Mouse (Mus musculus): ENCODE measurements at regions not wholly inside any gene's neighbourhood (a gene's known extent, or its start where the extent isn't known, plus 50 kb on each side); places are given as distances from the start of the nearest gene placed in this dataset.
"Not testable (repeated sequence)": the region's sequence is repeated elsewhere in the genome, so short reads cannot be mapped to it uniquely, and the experiment has no call there.

- ATAC-seq (replicated peaks; ENCODE audit: poor library complexity, severe bottlenecking), result no peak
Observed at GRCm38 (mm10) chr6:20555320-20555883, 659.9 kb upstream of the Kcnd2 start.

GRCm38 (mm10) chr6:20572621-20573020, 642.7 kb upstream of the Kcnd2 start:
- ATAC-seq (replicated peaks; ENCODE audit: poor library complexity, severe bottlenecking), result no peak

GRCm38 (mm10) chr6:20574734-20575133, 640.6 kb upstream of the Kcnd2 start:
- ATAC-seq (replicated peaks; ENCODE audit: poor library complexity, severe bottlenecking), result no peak

- no peak for ATAC-seq (replicated peaks; ENCODE audit: poor library complexity, severe bottlenecking)
Observed at GRCm38 (mm10) chr6:20598783-20599182, 616.5 kb upstream of the Kcnd2 start.

GRCm38 (mm10) chr6:20604170-20604569, 611.1 kb upstream of the Kcnd2 start:
- ATAC-seq (replicated peaks; ENCODE audit: poor library complexity, severe bottlenecking), result no peak

- ATAC-seq (replicated peaks; ENCODE audit: poor library complexity, severe bottlenecking), result no peak
Observed at GRCm38 (mm10) chr6:20620476-20620875, 594.8 kb upstream of the Kcnd2 start.

GRCm38 (mm10) chr6:20626382-20626781, 588.9 kb upstream of the Kcnd2 start:
- ATAC-seq (replicated peaks; ENCODE audit: poor library complexity, severe bottlenecking), result no peak

GRCm38 (mm10) chr6:20627071-20627470, 588.2 kb upstream of the Kcnd2 start:
- no peak for ATAC-seq (replicated peaks; ENCODE audit: poor library complexity, severe bottlenecking)

GRCm38 (mm10) chr6:20640301-20640700, 575.0 kb upstream of the Kcnd2 start:
- ATAC-seq (replicated peaks; ENCODE audit: poor library complexity, severe bottlenecking), result no peak

- no peak for ATAC-seq (replicated peaks; ENCODE audit: poor library complexity, severe bottlenecking)
Observed at GRCm38 (mm10) chr6:20641375-20641774, 573.9 kb upstream of the Kcnd2 start.

- ATAC-seq (replicated peaks; ENCODE audit: poor library complexity, severe bottlenecking), result no peak
Observed at GRCm38 (mm10) chr6:20641851-20642250, 573.5 kb upstream of the Kcnd2 start.

- ATAC-seq (replicated peaks; ENCODE audit: poor library complexity, severe bottlenecking), result no peak
Observed at GRCm38 (mm10) chr6:20657042-20657441, 558.3 kb upstream of the Kcnd2 start.

- no peak for ATAC-seq (replicated peaks; ENCODE audit: poor library complexity, severe bottlenecking)
Observed at GRCm38 (mm10) chr6:20673219-20673618, 542.1 kb upstream of the Kcnd2 start.

GRCm38 (mm10) chr6:20686447-20687238, 528.7 kb upstream of the Kcnd2 start:
- ATAC-seq (replicated peaks; ENCODE audit: poor library complexity, severe bottlenecking), result not testable (repeated sequence)

GRCm38 (mm10) chr6:20687239-20687575, 528.1 kb upstream of the Kcnd2 start:
- ATAC-seq (replicated peaks; ENCODE audit: poor library complexity, severe bottlenecking), result not testable (repeated sequence)

GRCm38 (mm10) chr6:20725948-20726347, 489.4 kb upstream of the Kcnd2 start:
- no peak for ATAC-seq (replicated peaks; ENCODE audit: poor library complexity, severe bottlenecking)

- no peak for ATAC-seq (replicated peaks; ENCODE audit: poor library complexity, severe bottlenecking)
Observed at GRCm38 (mm10) chr6:20739095-20739494, 476.2 kb upstream of the Kcnd2 start.

GRCm38 (mm10) chr6:20740406-20740805, 474.9 kb upstream of the Kcnd2 start:
- no peak for ATAC-seq (replicated peaks; ENCODE audit: poor library complexity, severe bottlenecking)

- ATAC-seq (replicated peaks; ENCODE audit: poor library complexity, severe bottlenecking), result no peak
Observed at GRCm38 (mm10) chr6:20741240-20741639, 474.1 kb upstream of the Kcnd2 start.

- no peak for ATAC-seq (replicated peaks; ENCODE audit: poor library complexity, severe bottlenecking)
Observed at GRCm38 (mm10) chr6:20757240-20757639, 458.1 kb upstream of the Kcnd2 start.

- peak; percentile 99 for ATAC-seq (replicated peaks; ENCODE audit: poor library complexity, severe bottlenecking)
Observed at GRCm38 (mm10) chr6:20761300-20761699, 454.0 kb upstream of the Kcnd2 start.

GRCm38 (mm10) chr6:20775872-20776271, 439.4 kb upstream of the Kcnd2 start:
- no peak for ATAC-seq (replicated peaks; ENCODE audit: poor library complexity, severe bottlenecking)
